Mouse (Mus musculus) urinary bladder, adult 18-20 months (tissue): Measurements from ENCODE around the gene Pipox.

Experiments used
- DNase-seq, 2 experiments: peaks; one replicate each; pipeline ENCODE4 v3.0.0; 2022; ENCODE audit warnings: low spot score in 2 of 2, mixed read lengths in 2 of 2

The Pipox gene

DNA sequence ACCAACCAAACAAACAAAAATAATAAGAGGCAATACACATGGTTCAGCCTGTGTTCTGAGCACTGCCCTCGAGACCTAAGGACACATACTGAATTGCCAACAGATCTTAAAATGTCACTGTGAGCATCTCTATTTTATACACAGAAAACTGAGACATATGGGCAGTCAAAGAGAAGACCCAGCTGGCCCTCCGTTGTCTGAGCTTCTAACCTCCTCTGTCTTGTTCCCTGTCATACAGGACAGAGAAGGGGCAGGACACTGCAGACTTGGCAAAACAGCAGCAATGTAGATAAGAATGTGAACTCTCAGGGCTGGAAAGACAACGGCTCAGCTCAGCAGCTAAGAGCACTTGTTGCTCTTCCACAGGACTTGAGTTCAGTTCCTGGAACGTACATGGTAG is 14.6 kb upstream of the Pipox start:
- DNase-seq: no peak

GRCm38 (mm10) chr11:77906747-77907174 is 12.9 kb upstream of the Pipox start:
- DNase-seq: no peak

DNA sequence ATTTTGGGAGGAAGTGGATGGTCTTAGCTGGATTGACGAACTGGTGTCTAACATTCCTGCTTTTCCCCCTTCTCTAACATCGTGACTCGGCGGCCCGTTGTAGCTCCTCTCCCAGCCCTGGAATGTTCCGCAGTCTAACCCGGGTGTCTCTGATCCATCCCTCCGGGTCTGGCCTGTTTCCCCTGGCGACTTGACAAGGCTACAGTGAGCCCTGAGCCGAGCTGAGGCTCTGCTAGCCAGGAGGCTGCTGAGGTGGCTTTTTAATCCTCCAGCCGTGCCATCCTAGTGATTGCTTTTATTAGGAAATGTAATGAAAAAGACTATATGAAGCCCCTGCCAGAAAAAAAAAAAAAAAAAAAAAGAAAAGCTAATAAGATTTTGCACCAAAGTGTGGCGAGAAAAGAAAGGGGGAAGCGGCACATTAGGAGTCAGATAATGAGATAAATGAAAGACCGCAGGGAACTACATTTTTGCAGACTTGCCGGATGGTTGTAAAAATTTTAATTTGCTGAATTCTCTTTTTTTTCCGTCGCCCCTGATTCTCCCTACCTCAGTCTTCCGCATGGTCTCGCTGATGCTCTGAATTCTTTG is 12.3 kb upstream of the Pipox start:
- DNase-seq: no peak

- DNase-seq: no peak
Observed at GRCm38 (mm10) chr11:77904707-77905106, 10.8 kb upstream of the Pipox start.

- DNase-seq: no peak
Observed at GRCm38 (mm10) chr11:77903761-77904160, 9.9 kb upstream of the Pipox start.

- DNase-seq: no peak
Observed at GRCm38 (mm10) chr11:77901775-77902355, 8.0 kb upstream of the Pipox start.

DNA sequence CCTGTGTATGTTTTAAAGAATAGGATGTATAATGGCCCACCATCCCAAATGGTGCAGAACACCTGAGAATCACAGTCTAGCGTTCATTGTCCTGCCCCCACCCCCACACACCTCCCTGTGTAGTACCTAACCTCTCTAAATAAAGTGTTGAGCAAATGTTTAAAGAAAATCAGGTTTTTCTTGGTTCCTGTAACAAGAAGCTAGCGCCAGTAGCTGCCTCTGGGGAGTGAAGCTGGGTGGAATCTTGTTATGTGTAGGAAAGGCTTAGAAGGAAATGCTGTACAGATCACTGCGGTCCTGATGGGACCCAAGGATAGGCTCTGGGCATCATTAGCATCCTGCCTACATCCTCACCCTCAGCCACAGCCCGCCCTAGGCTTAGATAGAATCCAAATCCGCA is 7.5 kb upstream of the Pipox start:
- DNase-seq: peak; percentile 5 to 10

DNA sequence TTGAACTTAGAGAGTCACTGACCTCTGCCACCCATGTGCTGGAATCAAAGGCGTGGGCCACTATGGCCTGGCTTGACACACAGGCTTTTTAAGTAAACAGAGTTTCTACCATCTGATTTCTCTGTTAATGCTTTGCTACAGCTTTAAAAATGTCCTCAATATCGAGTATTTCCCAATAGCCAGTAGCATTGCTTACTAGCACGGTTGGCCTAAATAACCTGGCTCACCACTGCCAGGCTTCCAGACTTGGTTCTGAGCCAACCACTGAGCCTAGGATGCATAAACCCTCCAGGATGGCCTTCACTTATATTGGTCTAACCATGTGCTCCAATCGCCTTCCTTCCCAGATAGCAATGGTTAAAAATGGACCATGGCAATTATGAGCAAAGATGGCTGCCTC is 6.8 kb upstream of the Pipox start:
- DNase-seq: no peak

DNA sequence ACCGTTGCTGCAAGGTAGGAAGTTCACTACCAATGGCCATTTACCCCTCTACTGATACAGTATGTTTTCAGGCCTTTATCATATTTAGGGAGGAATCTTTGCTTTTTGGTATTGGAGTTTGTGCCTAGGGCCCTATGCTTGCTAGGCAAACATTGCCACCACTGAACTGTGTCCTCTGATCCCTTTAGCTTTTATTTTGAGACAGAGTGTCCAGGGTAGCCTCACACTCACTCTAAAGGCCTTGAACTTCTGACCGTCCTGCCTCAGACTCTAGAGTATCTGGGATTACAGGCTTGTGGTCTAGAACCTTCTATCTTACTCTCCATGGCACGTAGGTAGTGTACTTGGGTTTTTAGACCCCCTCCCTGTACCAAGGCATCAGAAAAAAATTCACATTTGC is 6.3 kb upstream of the Pipox start:
- no peak for DNase-seq

DNA sequence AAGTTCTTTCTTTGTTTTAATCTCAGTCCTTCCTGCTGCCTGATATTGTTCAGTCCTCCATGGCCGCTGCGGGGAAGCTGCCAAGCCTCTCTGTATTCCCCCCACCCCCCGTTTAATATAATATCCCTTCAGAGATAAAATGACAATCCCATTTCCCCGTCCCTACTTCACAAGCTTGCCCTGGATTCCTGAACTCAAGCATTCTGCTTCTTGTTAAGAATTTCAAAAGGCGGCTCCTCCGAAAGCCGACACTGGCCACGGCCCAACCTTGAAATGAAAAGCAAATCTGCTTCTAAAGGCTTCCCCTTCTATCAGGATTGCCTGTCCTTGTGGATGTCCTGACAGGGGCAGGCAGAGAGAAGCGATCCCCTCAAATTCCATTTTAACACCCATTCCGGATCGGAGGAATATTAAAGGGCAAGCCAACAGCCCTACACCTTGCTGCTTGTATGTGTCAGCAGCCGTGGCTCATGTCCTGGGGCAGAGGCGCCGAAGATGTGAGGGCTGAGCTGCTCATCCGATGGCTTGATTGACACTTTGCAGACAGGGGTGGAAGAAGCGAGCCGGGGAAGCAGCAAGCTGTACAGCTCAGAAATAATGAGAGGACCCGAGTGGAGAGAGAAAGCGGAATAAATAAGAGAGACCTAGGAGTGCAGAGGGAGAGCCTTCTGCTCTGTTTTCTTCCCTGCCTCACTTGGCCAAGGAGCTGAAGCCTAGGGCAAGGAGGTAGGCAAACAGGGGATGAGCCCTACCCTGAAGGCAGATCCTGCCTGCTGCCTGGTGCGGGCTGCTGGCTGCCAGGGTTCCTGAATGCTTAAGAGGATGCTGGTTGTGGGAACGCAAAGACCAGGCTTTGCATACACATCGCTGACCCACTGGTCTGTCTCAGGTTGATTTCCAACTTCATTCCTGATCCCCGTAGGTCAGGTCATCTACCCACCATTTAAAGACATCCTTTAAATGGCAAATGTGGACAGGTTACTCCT is 3.2 kb upstream of the Pipox start:
- DNase-seq: no peak

- no peak for DNase-seq
Observed at GRCm38 (mm10) chr11:77896480-77896819, 2.6 kb upstream of the Pipox start.

DNA sequence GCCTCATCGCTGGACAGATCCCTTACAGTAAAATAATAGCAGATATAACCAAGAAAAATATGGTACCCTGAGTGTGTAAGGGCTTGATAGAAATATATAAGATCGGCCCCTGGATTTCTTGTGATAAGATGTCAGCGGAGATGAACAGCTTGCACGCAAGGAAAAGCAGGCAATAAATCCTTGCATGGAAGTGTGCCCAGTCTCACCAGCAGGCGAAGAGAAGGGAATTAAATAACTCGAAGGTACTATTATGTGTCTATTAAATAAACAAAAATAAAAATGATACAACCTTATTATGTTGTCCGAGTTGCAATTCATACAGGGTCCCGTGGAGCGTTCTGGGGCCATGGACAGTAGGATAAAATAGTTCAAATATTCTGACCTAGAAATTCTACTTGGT is 2.1 kb upstream of the Pipox start:
- no peak for DNase-seq

- DNase-seq: no peak
Observed at GRCm38 (mm10) chr11:77894967-77895366, 1.1 kb upstream of the Pipox start.

- no peak for DNase-seq
Observed at GRCm38 (mm10) chr11:77893283-77893682, 613 bp downstream of the Pipox start.

DNA sequence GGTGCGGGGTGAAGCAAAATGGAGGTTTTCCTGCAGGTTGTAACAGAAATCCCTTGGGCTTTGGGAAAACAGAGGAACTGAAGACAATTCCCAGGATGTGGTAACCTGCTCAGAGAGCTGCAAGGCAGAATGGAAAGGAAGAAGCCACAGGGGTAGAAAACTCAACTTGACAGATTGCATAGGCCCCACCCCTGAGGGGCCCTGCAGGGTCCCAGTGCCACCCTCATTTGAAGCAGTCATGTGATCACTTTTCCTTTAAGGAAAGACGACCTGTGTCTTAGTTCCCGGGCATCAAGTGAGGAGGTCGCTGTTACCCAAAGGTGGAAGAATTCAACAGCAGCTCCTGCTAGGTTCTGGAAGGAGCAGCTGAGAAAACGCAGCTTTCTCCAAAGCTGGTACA is 1.0 kb downstream of the Pipox start:
- no peak for DNase-seq

GRCm38 (mm10) chr11:77890648-77891258 is 3.1 kb downstream of the Pipox start:
- DNase-seq: no peak

DNA sequence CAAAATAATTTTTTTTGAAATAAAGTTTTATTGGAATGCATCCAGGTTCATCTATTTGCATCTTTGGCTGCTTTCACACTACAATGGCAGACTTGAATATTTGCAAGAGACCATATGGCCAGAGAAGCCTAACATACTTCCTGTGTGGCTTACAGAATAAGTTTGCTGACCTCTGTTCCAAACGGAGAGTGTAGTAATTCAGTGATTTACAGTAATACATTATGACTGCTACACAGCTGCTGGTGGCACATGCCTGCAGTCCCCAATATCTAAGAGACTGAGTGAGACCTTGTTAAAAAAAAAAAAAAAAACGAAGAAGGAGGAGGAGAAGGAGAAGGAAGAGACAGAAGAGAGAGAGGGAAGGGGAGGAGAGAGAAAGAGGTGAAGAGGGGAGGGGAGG is 4.4 kb downstream of the Pipox start:
- no peak for DNase-seq

DNA sequence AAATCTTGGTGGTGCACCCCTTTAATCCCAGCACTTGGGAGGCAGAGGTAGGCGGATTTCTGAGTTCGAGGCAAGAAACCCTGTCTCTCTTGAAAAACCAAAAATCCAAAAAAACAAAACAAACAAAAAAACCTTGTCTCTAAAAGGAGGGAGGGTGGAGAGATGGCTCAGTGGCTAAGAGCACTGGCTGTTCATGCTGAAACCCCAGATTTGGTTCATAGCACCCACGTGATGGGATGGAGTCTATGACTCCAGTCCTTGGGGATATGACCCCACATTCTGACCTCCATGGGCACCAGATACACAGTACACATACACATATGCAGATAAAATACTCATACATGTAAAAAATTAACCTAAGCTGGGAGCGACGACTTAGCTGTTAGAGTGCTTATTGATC is 5.0 kb downstream of the Pipox start:
- DNase-seq: no peak

DNA sequence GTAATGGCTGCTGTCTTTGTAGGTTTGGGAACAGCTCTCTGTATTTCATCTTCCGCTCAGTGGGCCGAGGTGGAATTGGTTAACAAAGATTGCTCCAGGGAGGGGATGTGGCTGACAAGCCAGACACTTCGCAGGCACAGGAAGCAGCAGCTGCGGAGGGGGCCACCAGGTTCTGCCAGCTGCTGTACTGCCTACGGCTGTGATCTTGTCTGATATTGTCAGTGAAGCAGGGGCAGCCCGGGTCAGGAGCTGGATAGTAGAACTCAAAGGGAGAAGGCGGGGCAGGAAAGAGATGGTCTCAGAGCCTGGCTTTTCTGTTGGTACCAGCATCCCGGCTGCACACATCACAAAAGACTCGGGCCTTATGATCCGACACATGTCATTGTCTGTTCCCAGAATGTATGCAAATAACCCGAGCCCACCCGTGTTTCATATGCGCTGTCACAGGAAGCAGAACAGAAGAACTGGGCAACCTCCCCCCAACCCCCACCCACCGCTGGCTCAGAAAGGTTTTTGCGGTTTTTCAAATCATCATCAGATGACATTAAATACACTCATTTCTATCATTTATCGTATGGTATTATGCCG is 6.4 kb downstream of the Pipox start:
- no peak for DNase-seq

- DNase-seq: no peak
Observed at GRCm38 (mm10) chr11:77885246-77885575, 8.7 kb downstream of the Pipox start.

- no peak for DNase-seq
Observed at GRCm38 (mm10) chr11:77884524-77885245, 9.2 kb downstream of the Pipox start.

- no peak for DNase-seq
Observed at GRCm38 (mm10) chr11:77876760-77877148, 17.1 kb downstream of the Pipox start.
